Mouse (Mus musculus) heart, postnatal 25 days (tissue): Measurements from ENCODE around the gene Pdcl3. TPM values are rescaled to one million over a fixed set of nuclear protein-coding genes. Genes with fewer than 3 reads are reported as not detected.
"Not testable (repeated sequence)": the region's sequence is repeated elsewhere in the genome, so short reads cannot be mapped to it uniquely, and the experiment has no call there.

Experiments
- DNase-seq: peaks from one replicate; pipeline ENCODE4 v3.0.0; 2022; ENCODE audit warnings: low spot score
- intact Hi-C: fragments of 180-260 bp; cut with DNase I; formaldehyde crosslinking; loops from one replicate; pipeline ENCODE4 v1.15.1; 2025
- total RNA-seq, 2 experiments: library from RNA; stranded (reverse); gene quantifications; 2 replicates each; pipeline ENCODE4 v1.2.3; 2021

The Pdcl3 gene
- total RNA-seq, 2 experiments from 2014 or later = 68.6 to 72.8 TPM

- intact Hi-C loops = no loop called here
- no peak for DNase-seq
Observed at GRCm38 (mm10) chr1:39015529-39015928, 30.1 kb downstream of the Pdcl3 start.

- DNase-seq = no peak
- intact Hi-C loops = no loop called here
Observed at GRCm38 (mm10) chr1:39017871-39018270, 32.5 kb downstream of the Pdcl3 start.

- DNase-seq = no peak
- intact Hi-C loops = no loop called here
Observed at GRCm38 (mm10) chr1:39025142-39025541, 39.7 kb downstream of the Pdcl3 start.

- intact Hi-C loops = no loop called here
- DNase-seq = no peak
Observed at GRCm38 (mm10) chr1:39025840-39026239, 40.4 kb downstream of the Pdcl3 start.

- intact Hi-C loops = no loop called here
Observed at GRCm38 (mm10) chr1:39029176-39029575, 43.8 kb downstream of the Pdcl3 start.

GRCm38 (mm10) chr1:39030108-39030507 lies 44.7 kb downstream of the Pdcl3 start:
- intact Hi-C loops = no loop called here
- DNase-seq = no peak

More at GRCm38 (mm10) chr1:39029176-39029575, 43.8 kb downstream of the Pdcl3 start:
- DNase-seq = no peak

GRCm38 (mm10) chr1:39035817-39036216 lies 50.4 kb downstream of the Pdcl3 start:
- intact Hi-C loops = no loop called here
- DNase-seq = no peak

GRCm38 (mm10) chr1:39042188-39042587 lies 56.8 kb downstream of the Pdcl3 start:
- DNase-seq = no peak
- intact Hi-C loops = no loop called here

GRCm38 (mm10) chr1:39044442-39044841 lies 59.0 kb downstream of the Pdcl3 start:
- intact Hi-C loops, DNase-seq: not testable (repeated sequence)

- DNase-seq = no peak
- intact Hi-C loops = no loop called here
Observed at GRCm38 (mm10) chr1:39046689-39047088, 61.3 kb downstream of the Pdcl3 start.

Other genes starting within 250 kb of the Pdcl3 start
- gene Lonrf2, start 148.9 kb upstream of the Pdcl3 start, total RNA-seq = 1 to 10 TPM; 3.4 to 4.2 TPM
- under 1 TPM; 0.29 to 0.34 TPM for gene Chst10, start 87.4 kb upstream of the Pdcl3 start, total RNA-seq
- not detected for gene Nms, start 46.5 kb upstream of the Pdcl3 start, total RNA-seq
- gene Npas2, start 208.1 kb downstream of the Pdcl3 start, total RNA-seq = 10 to 100 TPM in 1 of 2 experiments, 1 to 10 TPM in 1; 2.2 to 11.4 TPM